Comparison of ENCODE assay signal across 21 mouse cellular contexts in the genomic region with DNA sequence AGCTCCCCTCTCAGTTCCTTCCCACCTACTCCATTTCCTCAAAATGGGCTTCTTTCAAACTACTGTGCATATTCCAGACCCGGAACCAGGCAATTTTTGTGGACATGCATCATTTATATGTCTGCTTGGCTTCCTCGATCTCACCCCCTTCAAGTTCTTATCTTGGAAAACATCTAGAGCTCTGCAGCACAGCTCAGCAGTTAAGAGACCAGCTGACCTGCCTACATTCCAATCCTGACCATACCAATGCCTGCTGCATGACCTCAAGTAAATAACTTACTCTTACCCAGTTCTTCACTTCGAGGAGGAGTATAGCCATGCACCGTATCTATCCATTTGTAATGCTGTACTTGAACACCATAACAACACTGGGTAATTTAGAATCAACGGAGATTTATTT. TPM values are rescaled to one million over a fixed set of nuclear protein-coding genes. Genes with fewer than 3 reads are reported as not detected.
A peak's percentile ranks its signal among the peaks of the same experiment; 100 is the strongest.
DNase-seq lines count a peak whose midpoint lies in the region; ATAC-seq lines count a peak whose summit lies in the region.
"Had no signal": no experiment of that assay in that cellular context is flagged by ENCODE, and none has a peak within 500 bp of the region (broad histone marks: within the 10 kb centered on the region; RNA-seq: fewer than 3 reads in every experiment).

No protein-coding gene starts in this region.

- peaks cover 5% of the 10 kb centered on the region; the same call in 1 of the 2 replicates for H3K4me1 ChIP-seq in kidney, embryonic 15.5 days
- H3K4me1 ChIP-seq in midbrain, embryonic 11.5 days (ENCODE audit: control insufficient read depth, insufficient read depth, low read length): no peaks in the 10 kb centered on the region
- H3K4me1 ChIP-seq in midbrain, embryonic 13.5 days (replicated peaks): peaks cover 13% of the 10 kb centered on the region
- H3K4me1 ChIP-seq: embryonic facial prominence, embryonic 13.5 days; heart, embryonic 12.5 days had no signal

- H3K9ac ChIP-seq in kidney, embryonic 15.5 days: no peak overlapping the region
- H3K9ac ChIP-seq in midbrain, embryonic 11.5 days (ENCODE audit: low read length): no peak overlapping the region
- H3K9ac ChIP-seq in midbrain, embryonic 13.5 days (replicated peaks): no peak overlapping the region
- H3K9ac ChIP-seq: embryonic facial prominence, embryonic 13.5 days; forebrain, embryonic 12.5 days; heart, embryonic 12.5 days had no signal

- peak; percentile 18 for DNase-seq in kidney, adult 11 months
- DNase-seq in kidney, adult 18-20 months: no peak
- DNase-seq in kidney, postnatal 14 days: no peak
- peak; percentile 56 for DNase-seq in midbrain, embryonic 11.5 days (ENCODE audit: low spot score, missing footprints)
- no peak for DNase-seq in spleen, postnatal 14 days (ENCODE audit: low spot score in 2 of 2)
- DNase-seq: adrenal gland, postnatal 14 days; cerebellum, adult 11-12 months; cerebellum, adult 9-10 months; cerebellum, postnatal 25 days; gastrocnemius, postnatal 10 days; heart, adult 2 months had no signal

- no peak; the same call in none of the 2 replicates for ATAC-seq in kidney, embryonic 15.5 days (replicated peaks; ENCODE audit: low FRiP score)
- ATAC-seq in midbrain, embryonic 11.5 days (ENCODE audit: low FRiP score): no peak
- no peak for ATAC-seq in midbrain, embryonic 13.5 days
- ATAC-seq: activated CD4-positive, CD25-positive, alpha-beta regulatory T cell, adult 4 months; forebrain, embryonic 16.5 days; Patski had no signal

- WGBS in kidney, embryonic 15.5 days: 68% methylated on average over 5 of the region's 5 CpGs
- 88% methylated on average over 5 of the region's 5 CpGs for WGBS in midbrain, embryonic 11.5 days
- 91% methylated on average over 5 of the region's 5 CpGs for WGBS in midbrain, embryonic 13.5 days

- H3K36me3 ChIP-seq in kidney, embryonic 15.5 days: no peaks in the 10 kb centered on the region
- no peaks in the 10 kb centered on the region for H3K36me3 ChIP-seq in midbrain, embryonic 11.5 days (ENCODE audit: control insufficient read depth, insufficient read depth, low read length)
- no peaks in the 10 kb centered on the region for H3K36me3 ChIP-seq in midbrain, embryonic 13.5 days
- H3K36me3 ChIP-seq: embryonic facial prominence, embryonic 13.5 days; forebrain, embryonic 12.5 days; heart, embryonic 12.5 days; hindbrain, embryonic 10.5 days had no signal

- H3K27ac ChIP-seq in kidney, embryonic 15.5 days: peak overlapping the region; percentile 56
- no peak overlapping the region for H3K27ac ChIP-seq in midbrain, embryonic 11.5 days (ENCODE audit: low read depth, low read length)
- H3K27ac ChIP-seq in midbrain, embryonic 13.5 days: no peak overlapping the region
- H3K27ac ChIP-seq: embryonic facial prominence, embryonic 13.5 days; forebrain, embryonic 12.5 days; heart, adult 2 months; hindbrain, embryonic 10.5 days had no signal

- no peaks in the 10 kb centered on the region for H3K9me3 ChIP-seq in kidney, embryonic 15.5 days (replicated peaks)
- H3K9me3 ChIP-seq in midbrain, embryonic 11.5 days (ENCODE audit: control insufficient read depth, low read length): no peaks in the 10 kb centered on the region
- no peaks in the 10 kb centered on the region for H3K9me3 ChIP-seq in midbrain, embryonic 13.5 days
- H3K9me3 ChIP-seq: embryonic facial prominence, embryonic 13.5 days; forebrain, embryonic 12.5 days; heart, embryonic 12.5 days; hindbrain, embryonic 10.5 days had no signal

- no peak overlapping the region for H3K4me3 ChIP-seq in kidney, embryonic 15.5 days (replicated peaks)
- H3K4me3 ChIP-seq in midbrain, embryonic 11.5 days (ENCODE audit: low read depth, low read length): no peak overlapping the region
- no peak overlapping the region for H3K4me3 ChIP-seq in midbrain, embryonic 13.5 days (replicated peaks)
- H3K4me3 ChIP-seq: embryonic facial prominence, embryonic 13.5 days; forebrain, embryonic 12.5 days; heart, adult 2 months; heart, embryonic 12.5 days; hindbrain, embryonic 10.5 days had no signal

- no peaks in the 10 kb centered on the region for H3K27me3 ChIP-seq in kidney, embryonic 15.5 days
- H3K27me3 ChIP-seq in midbrain, embryonic 11.5 days (ENCODE audit: control insufficient read depth, insufficient read depth, low read length): no peaks in the 10 kb centered on the region
- H3K27me3 ChIP-seq in midbrain, embryonic 13.5 days: no peaks in the 10 kb centered on the region
- H3K27me3 ChIP-seq: CH12.LX; embryonic facial prominence, embryonic 13.5 days; heart, embryonic 12.5 days; Patski had no signal

- no peak overlapping the region for H3K4me2 ChIP-seq in kidney, embryonic 15.5 days
- no peak overlapping the region for H3K4me2 ChIP-seq in midbrain, embryonic 11.5 days
- no peak overlapping the region for H3K4me2 ChIP-seq in midbrain, embryonic 13.5 days (replicated peaks)
- H3K4me2 ChIP-seq: embryonic facial prominence, embryonic 13.5 days; forebrain, embryonic 12.5 days; heart, embryonic 12.5 days had no signal

RNA-seq across cellular contexts. Expression of a gene that starts 58.2 kb away (rescaled TPM):
- 10.2 and 11.7 TPM in 2 replicates for polyA plus RNA-seq in kidney, embryonic 15.5 days (2015; fragmentation: Nextera tagmentation; extraction: Ambion mirVana)
- 1.9 and 2.3 TPM in 2 replicates for polyA plus RNA-seq in midbrain, embryonic 11.5 days (2014; fragmentation: Nextera tagmentation; extraction: Ambion mirVana)
- polyA plus RNA-seq in midbrain, embryonic 13.5 days (2015; fragmentation: Nextera tagmentation; extraction: Ambion mirVana): 4.0 and 4.1 TPM in 2 replicates

Comparison
In these comparisons a context has a peak if more than half of its experiments do, and no peak if none do; other contexts are left out.
1. DNase-seq: peak in kidney, adult 11 months (single experiment) and midbrain, embryonic 11.5 days (single experiment); none in kidney, adult 18-20 months (single experiment), kidney, postnatal 14 days (single experiment) and spleen, postnatal 14 days (0 of 2).